Mouse (Mus musculus) MN1 (cell line): ENCODE results near the gene Ss18l1.

Experiments used
- DNase-seq: peaks from one replicate; pipeline ENCODE4 v3.0.0-alpha.2; 2016; ENCODE audit warnings: low spot score

Ss18l1 gene

GRCm38 (mm10) chr2:180042256-180042857, at the start of gene Ss18l1, which contains the start of gene Psma7:
Gene Ss18l1 (plus strand): TSS chr2:180042509.
Gene Psma7 (minus strand): TSS chr2:180042433.
- DNase-seq, result peak; percentile 95

GRCm38 (mm10) chr2:179993071-179993470, 49.2 kb upstream of the Ss18l1 start:
- DNase-seq, result no peak

GRCm38 (mm10) chr2:179998431-179998830, 43.9 kb upstream of the Ss18l1 start:
- DNase-seq, result no peak

GRCm38 (mm10) chr2:180001635-180002034, 40.7 kb upstream of the Ss18l1 start:
- no peak for DNase-seq

- no peak for DNase-seq
Measured at GRCm38 (mm10) chr2:180005656-180006351, 36.5 kb upstream of the Ss18l1 start.

GRCm38 (mm10) chr2:180006352-180007017, 35.8 kb upstream of the Ss18l1 start:
- DNase-seq, result no peak

- no peak for DNase-seq
Measured at GRCm38 (mm10) chr2:180010686-180011085, 31.6 kb upstream of the Ss18l1 start.

- DNase-seq, result no peak
Measured at GRCm38 (mm10) chr2:180011370-180011769, 30.9 kb upstream of the Ss18l1 start.

GRCm38 (mm10) chr2:180013686-180014085, 28.6 kb upstream of the Ss18l1 start:
- no peak for DNase-seq

- DNase-seq, result no peak
Measured at GRCm38 (mm10) chr2:180017632-180018031, 24.7 kb upstream of the Ss18l1 start.

- no peak for DNase-seq
Measured at GRCm38 (mm10) chr2:180018573-180018972, 23.7 kb upstream of the Ss18l1 start.

GRCm38 (mm10) chr2:180020091-180020661, 22.1 kb upstream of the Ss18l1 start:
- no peak for DNase-seq

- DNase-seq, result no peak
Measured at GRCm38 (mm10) chr2:180020919-180021318, 21.4 kb upstream of the Ss18l1 start.

GRCm38 (mm10) chr2:180022751-180023150, 19.6 kb upstream of the Ss18l1 start:
- DNase-seq, result no peak

GRCm38 (mm10) chr2:180024401-180025098, 17.8 kb upstream of the Ss18l1 start, which contains the start of gene Lsm14b:
Gene Lsm14b (plus strand): TSS chr2:180024987.
- peak; percentile 99 for DNase-seq

GRCm38 (mm10) chr2:180025135-180025860, 17.0 kb upstream of the Ss18l1 start:
- DNase-seq, result peak; percentile 53

GRCm38 (mm10) chr2:180025861-180026200, 16.5 kb upstream of the Ss18l1 start:
- DNase-seq, result no peak

GRCm38 (mm10) chr2:180027768-180028167, 14.5 kb upstream of the Ss18l1 start:
- DNase-seq, result no peak

GRCm38 (mm10) chr2:180031270-180031669, 11.0 kb upstream of the Ss18l1 start:
- no peak for DNase-seq

GRCm38 (mm10) chr2:180032925-180033324, 9.4 kb upstream of the Ss18l1 start:
- peak; percentile 53 for DNase-seq

- DNase-seq, result peak; percentile 26
Measured at GRCm38 (mm10) chr2:180033956-180034355, 8.4 kb upstream of the Ss18l1 start.
